Mouse (Mus musculus) lung, embryonic 14.5 days (tissue): ENCODE measurements around the gene Srcin1. TPM values are rescaled to one million over a fixed set of nuclear protein-coding genes. Genes with fewer than 3 reads are reported as not detected.

Experiments
- ATAC-seq: fragments of 200-750 bp; cut with Nextera tagmentation; 2 replicates; pipeline ENCODE4 v1.8.0; 2017; ENCODE audit warnings: mild to moderate bottlenecking, moderate TSS enrichment, moderate library complexity; ENCODE audit not compliant: insufficient read depth
- DNase-seq: peaks from one replicate; pipeline ENCODE4 v3.0.0-alpha.2; 2015
- H3K27ac ChIP-seq: fragments of 300-500 bp; sonication (generic); 2 replicates; pipeline ENCODE4 v1.5.1; 2014; ENCODE audit warnings: low read depth, mild to moderate bottlenecking, moderate library complexity
- H3K27me3 ChIP-seq: fragments of 300-500 bp; sonication (generic); 2 replicates; pipeline ENCODE4 v1.6.1; 2014; ENCODE audit warnings: low read length, control low read depth; ENCODE audit not compliant: insufficient read depth
- H3K36me3 ChIP-seq: fragments of 300-500 bp; sonication (generic); 2 replicates; pipeline ENCODE4 v1.6.1; 2014; ENCODE audit warnings: control low read depth; ENCODE audit not compliant: insufficient read depth
- H3K4me1 ChIP-seq: fragments of 300-500 bp; sonication (generic); 2 replicates; pipeline ENCODE4 v1.6.1; 2014; ENCODE audit warnings: antibody characterized with exemption, control low read depth; ENCODE audit not compliant: insufficient read depth
- H3K4me2 ChIP-seq: fragments of 300-500 bp; sonication (generic); 2 replicates; pipeline ENCODE4 v1.6.1; 2014; ENCODE audit warnings: mild to moderate bottlenecking
- H3K4me3 ChIP-seq: fragments of 300-500 bp; sonication (generic); 2 replicates; pipeline ENCODE4 v1.5.1; 2014; ENCODE audit warnings: low read depth, low read length
- H3K9ac ChIP-seq: fragments of 300-500 bp; sonication (generic); 2 replicates; pipeline ENCODE4 v1.6.1; 2014
- H3K9me3 ChIP-seq: fragments of 300-500 bp; sonication (generic); 2 replicates; pipeline ENCODE4 v1.6.1; 2016; ENCODE audit warnings: low read depth, low read length, control low read depth
- CTCF ChIP-seq: IDR thresholded peaks from 2 replicates; pipeline ENCODE4 v1.5.1; 2016; ENCODE audit warnings: antibody characterized with exemption, low read depth
- WGBS: fragments of 180-500 bp; shearing (Covaris S2); extraction: QIAGEN DNeasy Blood & Tissue Kit; methylation state at CpG from one replicate; pipeline ENCODE4 v1.1.7; 2014; 5-methylcytosine and 5-hydroxymethylcytosine counted together
- polyA plus RNA-seq: library from polyadenylated mRNA; unstranded; fragments of >200 nt; fragmentation: Nextera tagmentation; extraction: Ambion mirVana; gene quantifications from 2 replicates; pipeline ENCODE4 v1.2.1, GENCODE M21; 2014

Srcin1 gene
- polyA plus RNA-seq, 1 experiment from 2014 or later, result 0.68 TPM

- peak overlapping the region; percentile 55 for H3K4me3 ChIP-seq
- no peak for DNase-seq
- peak overlapping the region; percentile 99 for H3K4me2 ChIP-seq
- no peaks in the 10 kb centered on the region for H3K9me3 ChIP-seq
- peak overlapping the region; percentile 44; the same call in 1 of the 2 replicates for H3K9ac ChIP-seq
- H3K27ac ChIP-seq, result no peak overlapping the region
- H3K4me1 ChIP-seq, result no peaks in the 10 kb centered on the region
- H3K36me3 ChIP-seq, result no peaks in the 10 kb centered on the region
- peak; percentile 10; the same call in 1 of the 2 replicates for ATAC-seq
- H3K27me3 ChIP-seq, result peaks cover 72% of the 10 kb centered on the region
- 4% methylated on average over 26 of the region's 26 CpGs for WGBS
- TF ChIP-seq CTCF, result no peak
Observed at GRCm38 (mm10) chr11:97545808-97546560, 30.0 kb downstream of the Srcin1 start.

- Histone ChIP-seq H3K9ac (no peak overlapping the region), H3K4me3 (no peak overlapping the region), H3K27me3 (peaks cover 51% of the 10 kb centered on the region), H3K9me3 (no peaks in the 10 kb centered on the region), H3K27ac (no peak overlapping the region), H3K4me1 (no peaks in the 10 kb centered on the region), H3K4me2 (no peak overlapping the region), H3K36me3 (no peaks in the 10 kb centered on the region)
- DNase-seq (no peak), ATAC-seq (no peak)
- WGBS, result 74% methylated on average over 9 of the region's 9 CpGs
- no peak for TF ChIP-seq CTCF
Observed at GRCm38 (mm10) chr11:97543883-97544282, 32.1 kb downstream of the Srcin1 start.

- Histone ChIP-seq H3K4me2 (no peak overlapping the region), H3K27me3 (peaks cover 49% of the 10 kb centered on the region), H3K9ac (no peak overlapping the region), H3K4me3 (no peak overlapping the region), H3K27ac (no peak overlapping the region), H3K36me3 (no peaks in the 10 kb centered on the region), H3K9me3 (no peaks in the 10 kb centered on the region), H3K4me1 (no peaks in the 10 kb centered on the region)
- no peak for TF ChIP-seq CTCF
- ATAC-seq (no peak), DNase-seq (no peak)
- WGBS, result 57% methylated on average over 12 of the region's 12 CpGs
Observed at GRCm38 (mm10) chr11:97543181-97543733, 32.7 kb downstream of the Srcin1 start.

- WGBS, result 75% methylated on average over 22 of the region's 22 CpGs
- H3K4me2 ChIP-seq, result no peak overlapping the region
- no peaks in the 10 kb centered on the region for H3K9me3 ChIP-seq
- no peak overlapping the region for H3K9ac ChIP-seq
- no peaks in the 10 kb centered on the region for H3K36me3 ChIP-seq
- no peak overlapping the region for H3K4me3 ChIP-seq
- H3K27ac ChIP-seq, result no peak overlapping the region
- no peak for TF ChIP-seq CTCF
- H3K4me1 ChIP-seq, result no peaks in the 10 kb centered on the region
- no peak for DNase-seq
- peaks cover 49% of the 10 kb centered on the region for H3K27me3 ChIP-seq
- no peak for ATAC-seq
Observed at GRCm38 (mm10) chr11:97542171-97543150, 33.5 kb downstream of the Srcin1 start.

GRCm38 (mm10) chr11:97540604-97541003, 35.4 kb downstream of the Srcin1 start:
- no peaks in the 10 kb centered on the region for H3K9me3 ChIP-seq
- no peaks in the 10 kb centered on the region for H3K36me3 ChIP-seq
- H3K27ac ChIP-seq, result no peak overlapping the region
- 15% methylated on average over 3 of the region's 3 CpGs for WGBS
- no peak overlapping the region for H3K9ac ChIP-seq
- no peak overlapping the region for H3K4me3 ChIP-seq
- peaks cover 49% of the 10 kb centered on the region for H3K27me3 ChIP-seq
- DNase-seq (peak; percentile 87), ATAC-seq (no peak)
- H3K4me2 ChIP-seq, result no peak overlapping the region
- peaks cover 4% of the 10 kb centered on the region; the same call in 1 of the 2 replicates for H3K4me1 ChIP-seq
- no peak for TF ChIP-seq CTCF

- no peak for DNase-seq
Observed at GRCm38 (mm10) chr11:97540136-97540535, 35.9 kb downstream of the Srcin1 start.

More at GRCm38 (mm10) chr11:97540136-97540535, 35.9 kb downstream of the Srcin1 start:
- Histone ChIP-seq H3K4me1 (peaks cover 4% of the 10 kb centered on the region; the same call in 1 of the 2 replicates), H3K4me2 (no peak overlapping the region), H3K27ac (no peak overlapping the region), H3K36me3 (no peaks in the 10 kb centered on the region), H3K9me3 (no peaks in the 10 kb centered on the region), H3K27me3 (peaks cover 49% of the 10 kb centered on the region), H3K4me3 (no peak overlapping the region), H3K9ac (no peak overlapping the region)
- no peak for ATAC-seq
- TF ChIP-seq CTCF, result no peak
- WGBS, result 44% methylated on average over 3 of the region's 3 CpGs
